Mouse (Mus musculus) fat pad, adult 2 months (tissue): Measurements from ENCODE around the gene Gm20388.
"Not testable (repeated sequence)": the region's sequence is repeated elsewhere in the genome, so short reads cannot be mapped to it uniquely, and the experiment has no call there.

ENCODE experiments used
- DNase-seq: peaks from one replicate; pipeline ENCODE4 v3.0.0-alpha.2; 2011; ENCODE audit warnings: low read depth, low spot score; ENCODE audit errors: extremely low read depth

The Gm20388 gene

DNA sequence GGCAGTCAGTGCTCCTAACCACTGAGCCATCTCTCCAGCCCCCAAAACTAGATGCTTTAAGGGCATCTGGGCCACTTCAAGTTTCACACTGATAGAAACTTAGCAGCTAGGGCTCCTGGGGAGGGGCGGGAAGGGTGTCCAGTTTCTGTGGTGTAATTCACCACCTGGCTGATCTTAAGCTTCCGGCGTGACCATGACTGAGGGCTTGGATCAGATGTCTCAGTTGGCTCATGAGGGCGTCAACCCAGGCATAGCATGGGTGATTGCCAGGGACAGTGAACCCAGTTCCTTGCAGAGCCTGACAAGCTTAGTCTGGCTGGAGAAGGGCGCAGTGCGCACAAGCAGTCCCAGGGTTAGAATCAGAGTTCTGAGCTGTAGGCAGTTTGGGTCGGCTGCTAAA lies 868.5 kb downstream of the Gm20388 start:
- peak; percentile 43 for DNase-seq

- no peak for DNase-seq
These were observed 873.1 kb downstream of the Gm20388 start for GRCm38 (mm10) chr8:120783781-120784180.

GRCm38 (mm10) chr8:120786753-120787152 lies 876.1 kb downstream of the Gm20388 start:
- DNase-seq = no peak

DNA sequence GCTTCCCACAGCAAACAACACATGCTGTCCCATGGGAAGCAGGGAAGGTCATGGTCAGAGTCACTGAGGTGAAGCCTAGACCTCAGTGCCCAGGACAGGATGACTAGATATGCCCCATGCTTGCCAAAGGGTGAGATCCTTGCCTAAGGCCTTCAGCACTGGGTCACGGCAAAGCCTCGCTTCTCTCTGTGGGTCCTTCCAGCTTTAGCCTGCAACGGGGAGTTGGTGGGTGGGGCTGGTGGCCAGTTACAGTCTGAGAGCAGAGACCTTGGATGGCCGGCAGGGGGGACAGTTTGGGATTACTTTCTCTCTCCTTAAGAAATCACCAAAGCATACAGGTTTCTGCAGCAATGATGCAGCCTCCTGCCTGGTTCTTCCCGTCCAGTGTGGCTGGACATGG lies 877.0 kb downstream of the Gm20388 start:
- DNase-seq = no peak

DNA sequence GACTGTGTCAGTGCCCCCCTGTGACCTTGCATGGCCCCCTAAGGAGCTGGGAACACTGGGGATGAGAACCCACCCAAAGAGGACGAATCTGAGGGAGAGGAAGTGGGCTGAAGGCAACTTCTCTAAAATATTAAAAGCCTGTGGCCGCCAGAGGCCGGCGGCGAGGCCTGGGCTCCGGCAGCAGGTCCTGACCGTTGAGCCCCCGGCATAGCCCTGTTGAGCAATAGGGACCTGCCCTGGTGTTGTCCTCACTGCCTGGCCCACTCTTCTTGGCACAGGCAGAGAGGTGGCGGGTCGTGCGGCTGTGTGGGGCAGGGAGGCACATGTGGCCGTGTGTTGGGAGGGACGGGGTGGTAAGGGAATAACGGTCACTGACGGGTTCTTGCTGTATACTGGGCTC lies 882.1 kb downstream of the Gm20388 start:
- DNase-seq = no peak

- DNase-seq = peak; percentile 3
These were observed 885.4 kb downstream of the Gm20388 start for GRCm38 (mm10) chr8:120795944-120796635.

DNA sequence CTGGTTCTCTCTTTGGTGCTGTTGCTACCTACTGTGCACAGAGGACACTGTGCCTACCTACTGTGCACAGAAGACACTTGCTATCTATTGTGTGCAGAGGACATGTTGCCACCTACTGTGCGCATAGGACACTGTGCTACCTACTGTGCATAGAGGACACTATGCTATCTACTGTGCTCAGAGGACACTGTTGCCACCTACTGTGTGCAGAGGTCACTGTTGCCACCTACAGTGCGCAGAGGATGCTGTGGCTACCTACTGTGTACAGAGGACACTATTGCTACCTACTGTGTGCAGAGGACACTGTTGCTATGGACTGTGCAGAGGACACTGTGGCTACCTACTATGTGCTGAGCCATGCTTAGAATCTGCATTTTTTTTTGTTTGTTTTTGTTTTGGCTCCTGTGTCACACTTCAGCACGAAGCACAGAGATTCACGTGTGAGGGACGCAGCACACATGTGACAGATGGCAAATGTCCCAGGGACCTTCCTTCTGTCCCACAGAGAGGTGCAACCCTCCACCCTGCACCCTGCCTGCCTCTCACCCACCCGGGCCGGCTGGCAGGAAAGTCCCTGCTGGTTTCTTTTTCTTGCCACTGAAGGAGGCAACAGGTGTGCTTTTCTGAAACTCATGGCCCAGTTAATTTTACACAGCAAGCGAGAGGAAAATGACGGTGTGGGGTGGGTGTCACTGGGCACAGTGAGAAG lies 886.5 kb downstream of the Gm20388 start:
- DNase-seq = no peak

DNA sequence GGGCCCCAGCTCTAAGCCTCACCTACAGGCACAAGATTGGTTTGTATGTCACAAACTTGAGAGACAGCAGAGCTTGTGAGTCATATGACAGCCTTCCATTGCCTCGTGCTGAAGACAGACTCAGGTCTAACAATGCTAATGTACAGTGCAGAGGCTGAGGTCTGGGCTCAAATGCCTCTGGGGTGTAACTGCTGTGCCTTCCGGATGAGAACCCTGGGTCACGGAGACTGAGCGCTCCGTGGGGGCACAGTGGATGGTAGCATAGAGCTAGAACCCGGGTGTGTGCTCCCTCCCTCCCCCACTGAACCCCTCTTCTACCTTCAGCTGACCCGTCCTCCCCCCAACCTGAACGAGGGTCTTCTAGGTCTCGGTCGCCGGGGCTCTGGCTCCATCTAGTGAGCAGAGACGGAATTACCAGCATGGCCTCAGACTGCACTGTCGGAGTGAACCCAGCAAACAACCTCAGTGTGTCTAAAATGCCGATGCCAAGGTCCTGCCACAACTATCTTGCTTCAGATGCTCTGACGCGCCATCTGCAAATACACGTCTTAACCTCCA lies 889.7 kb downstream of the Gm20388 start:
- no peak for DNase-seq

GRCm38 (mm10) chr8:120803661-120804375 lies 893.2 kb downstream of the Gm20388 start:
- not testable (repeated sequence) for DNase-seq

DNA sequence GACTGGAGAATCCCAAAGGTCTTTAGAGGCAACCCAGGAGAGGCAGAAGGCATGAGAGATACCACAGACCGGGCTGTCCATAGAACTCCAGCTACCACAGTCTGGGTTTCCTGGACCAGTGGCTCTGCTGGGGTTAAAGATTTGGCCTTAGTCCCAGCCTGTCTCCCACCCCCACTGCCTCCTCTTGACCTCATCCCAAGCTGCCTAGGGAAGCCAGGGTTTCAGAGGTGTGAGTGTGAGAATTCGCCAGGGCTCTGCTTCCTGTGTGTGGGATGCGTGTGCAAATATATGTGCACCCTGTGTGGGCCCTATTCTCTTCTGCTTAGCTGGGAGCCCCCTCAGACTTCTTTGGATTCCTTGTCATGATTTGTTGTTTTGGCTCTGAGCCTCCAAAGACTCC lies 894.1 kb downstream of the Gm20388 start:
- DNase-seq = no peak

- DNase-seq = no peak
These were observed 896.2 kb downstream of the Gm20388 start for GRCm38 (mm10) chr8:120806780-120807264.

GRCm38 (mm10) chr8:120807719-120808118 lies 897.1 kb downstream of the Gm20388 start:
- no peak for DNase-seq

DNA sequence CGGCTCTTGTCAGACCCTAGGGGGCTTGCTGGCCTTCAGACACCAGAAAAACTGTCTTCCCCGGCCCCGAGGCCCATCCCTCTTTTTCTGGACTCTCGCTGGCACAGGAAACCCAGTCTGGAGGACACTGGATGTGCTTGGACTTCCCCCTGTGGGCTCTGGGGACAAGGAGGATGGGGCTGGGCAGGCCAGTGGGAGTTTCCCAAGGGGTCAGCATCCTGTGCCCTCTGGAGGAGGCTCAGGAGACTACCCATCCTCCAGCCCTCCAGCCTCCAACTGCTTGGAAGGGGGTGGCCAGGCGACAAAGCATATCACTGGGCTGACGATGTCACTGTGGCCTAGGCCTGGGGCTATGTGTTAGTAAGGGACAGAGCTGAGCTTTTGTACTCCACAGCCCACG lies 898.4 kb downstream of the Gm20388 start:
- no peak for DNase-seq

GRCm38 (mm10) chr8:120811953-120812352 lies 901.3 kb downstream of the Gm20388 start:
- no peak for DNase-seq

GRCm38 (mm10) chr8:120813028-120813427 lies 902.4 kb downstream of the Gm20388 start:
- DNase-seq = no peak

GRCm38 (mm10) chr8:120813839-120814238 lies 903.2 kb downstream of the Gm20388 start:
- no peak for DNase-seq

DNA sequence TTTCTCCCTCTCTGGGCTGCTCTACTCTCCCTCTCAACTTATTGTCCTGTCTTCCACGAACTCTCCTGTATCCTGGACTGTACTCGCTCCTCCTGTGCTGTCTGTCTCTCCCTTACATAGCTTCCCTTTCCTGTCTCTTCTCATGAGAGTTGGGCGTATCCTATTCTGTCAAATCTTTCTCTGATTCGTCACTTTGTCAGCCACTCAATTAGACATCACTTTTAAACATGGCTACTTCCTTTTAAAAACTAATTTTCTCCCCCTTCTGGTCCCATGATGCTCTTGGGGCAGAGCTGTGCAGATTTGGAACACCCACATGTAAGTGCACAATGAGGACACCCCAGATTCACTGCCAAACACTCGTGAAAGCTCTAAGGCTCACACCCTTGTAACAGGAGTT lies 905.7 kb downstream of the Gm20388 start:
- DNase-seq = no peak

GRCm38 (mm10) chr8:120819906-120820305 lies 909.3 kb downstream of the Gm20388 start:
- DNase-seq = no peak

- no peak for DNase-seq
These were observed 910.9 kb downstream of the Gm20388 start for GRCm38 (mm10) chr8:120821399-120822170.

GRCm38 (mm10) chr8:120823331-120823730 lies 912.7 kb downstream of the Gm20388 start:
- DNase-seq = no peak

DNA sequence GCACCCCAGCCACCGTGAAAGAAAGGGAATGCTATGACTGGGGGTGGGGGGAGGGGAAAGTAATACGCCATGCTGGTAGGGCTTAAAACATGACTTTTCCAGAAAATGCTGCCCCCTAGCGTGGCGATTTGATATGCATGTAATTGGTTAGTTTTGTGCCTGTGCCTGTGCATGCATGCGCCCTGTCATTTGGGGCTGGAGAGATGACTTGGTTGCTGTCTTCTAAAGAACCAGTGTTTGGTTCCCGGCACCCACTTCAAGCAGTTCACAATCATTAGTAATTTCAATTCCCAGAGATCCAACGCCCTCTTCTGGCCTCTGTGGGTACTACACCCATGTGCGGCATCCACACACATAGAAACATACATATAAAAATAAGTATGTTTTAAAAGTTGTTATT lies 913.2 kb downstream of the Gm20388 start:
- DNase-seq = no peak
